Mouse (Mus musculus): ENCODE measurements around the gene Traf3ip2.

- no peak for TF ChIP-seq TAL1 (IDR thresholded peaks at IDR 0.05; ENCODE audit: low read length)
- TF ChIP-seq GATA1 (IDR thresholded peaks at IDR 0.05; ENCODE audit: low read length): no peak
Measured at GRCm38 (mm10) chr10:39687851-39688250, 75.1 kb downstream of the Traf3ip2 start.
